Mouse (Mus musculus): ENCODE data around the gene Fst.

DNA sequence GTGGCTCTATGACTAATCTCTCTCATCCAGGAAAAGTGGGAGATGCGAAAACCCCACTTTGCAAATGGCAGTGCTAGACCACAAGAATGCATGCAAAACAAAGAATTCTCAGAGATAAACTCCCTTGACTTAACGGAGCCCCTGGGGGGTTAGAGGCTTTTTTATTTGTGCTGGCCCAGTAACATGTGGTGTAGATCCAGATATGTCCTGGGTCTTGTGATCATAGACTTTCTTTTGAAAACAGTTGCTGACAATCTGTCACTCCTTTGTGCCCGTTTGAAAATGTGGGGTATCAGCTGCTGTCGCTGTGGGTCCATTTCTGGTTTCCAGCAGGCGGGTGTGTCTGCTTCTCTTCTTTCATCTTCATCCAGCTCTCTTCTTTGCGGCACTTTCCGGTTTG is 29.4 kb upstream of the Fst start:
- TF ChIP-seq CTCF (IDR thresholded peaks at IDR 0.05) = no peak
- TF ChIP-seq POLR2A (IDR thresholded peaks at IDR 0.05; ENCODE audit: insufficient read depth, low read depth, low read length) = no peak

All from heart, adult 2 months (tissue).